Mouse (Mus musculus) adrenal gland (tissue): ENCODE results near the gene Fbln2.
"Not testable (repeated sequence)": the region's sequence is repeated elsewhere in the genome, so short reads cannot be mapped to it uniquely, and the experiment has no call there.

Experiments used
- intact Hi-C: fragments of 180-260 bp; cut with DNase I; formaldehyde crosslinking; loops from one replicate; pipeline ENCODE4 v1.15.1; 2025
- long read RNA-seq, 2 experiments: library from polyadenylated mRNA; unstranded; transcript quantifications; one replicate each; pipeline ENCODE4 v2.0.0; 2020; ENCODE audit warnings: borderline replicate concordance in 1 of 2; ENCODE audit not compliant: insufficient replicate concordance in 1 of 2

Gene Fbln2
- long read RNA-seq, experiment 1, partial matches to known transcripts: 0 of 1 reads
- long read RNA-seq, experiment 1, other reads (novel, unspliced or antisense): 1 of 1 reads
- long read RNA-seq, experiment 2, full-length matches to known transcripts: 2 of 3 reads
- long read RNA-seq, experiment 2, partial matches to known transcripts: 1 of 3 reads
- long read RNA-seq, experiment 2, other reads (novel, unspliced or antisense): 0 of 3 reads

DNA sequence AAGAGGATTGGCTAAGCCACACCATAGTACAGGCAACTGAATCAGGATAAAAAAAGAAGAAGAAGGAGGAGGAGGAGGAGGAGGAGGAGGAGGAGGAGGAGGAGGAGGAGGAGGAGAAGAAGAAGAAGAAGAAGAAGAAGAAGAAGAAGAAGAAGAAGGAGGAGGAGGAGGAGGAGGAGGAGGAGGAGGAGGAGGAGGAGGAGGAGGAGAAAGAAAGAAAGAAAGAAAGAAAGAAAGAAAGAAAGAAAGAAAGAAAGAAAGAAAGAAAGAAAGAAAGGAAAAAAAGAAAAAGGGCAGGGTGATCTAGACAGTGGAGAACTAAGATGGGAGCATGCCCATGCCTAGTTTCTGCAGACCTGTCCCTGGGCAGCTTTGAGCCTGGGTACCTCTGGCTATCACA, at the start of gene Fbln2:
Fbln2 (plus strand) TSS at position 301 of the 400 bp plus-strand sequence.
- intact Hi-C loops: not testable (repeated sequence)

DNA sequence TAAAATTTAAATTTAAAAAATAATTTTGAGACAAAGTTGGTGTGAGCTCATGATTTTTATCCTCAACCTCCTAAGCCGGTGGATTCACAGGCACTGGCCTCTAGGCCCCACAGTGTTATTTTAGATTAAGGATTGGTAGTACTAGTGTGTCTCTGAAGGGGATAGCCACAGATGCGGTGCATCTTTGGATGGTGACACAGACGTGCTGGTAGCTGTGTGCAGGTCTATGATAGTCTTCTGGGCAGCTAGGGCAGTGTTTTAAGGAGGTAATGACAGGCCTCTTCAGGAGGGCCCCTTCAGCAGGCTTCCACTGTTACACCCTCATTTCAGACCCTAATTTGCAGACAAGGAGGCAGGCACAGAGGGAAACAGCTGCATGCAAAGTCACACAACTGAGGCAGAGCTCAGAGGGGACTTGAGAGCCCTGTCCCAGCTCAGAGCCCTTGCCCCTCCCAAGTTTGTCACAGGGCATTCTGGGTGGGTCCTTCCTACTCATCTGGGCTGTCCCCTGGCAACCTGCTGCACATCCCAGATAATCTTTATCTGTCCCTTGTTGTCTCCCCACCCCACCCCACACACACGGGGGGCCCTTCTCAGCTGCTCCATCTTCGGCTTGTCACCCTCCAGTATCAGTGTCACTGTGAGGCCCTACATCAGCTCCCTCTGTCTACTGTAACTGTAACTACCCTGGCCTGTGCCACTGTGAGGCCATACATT, 48.9 kb upstream of the Fbln2 start:
- intact Hi-C loops: no loop called here

DNA sequence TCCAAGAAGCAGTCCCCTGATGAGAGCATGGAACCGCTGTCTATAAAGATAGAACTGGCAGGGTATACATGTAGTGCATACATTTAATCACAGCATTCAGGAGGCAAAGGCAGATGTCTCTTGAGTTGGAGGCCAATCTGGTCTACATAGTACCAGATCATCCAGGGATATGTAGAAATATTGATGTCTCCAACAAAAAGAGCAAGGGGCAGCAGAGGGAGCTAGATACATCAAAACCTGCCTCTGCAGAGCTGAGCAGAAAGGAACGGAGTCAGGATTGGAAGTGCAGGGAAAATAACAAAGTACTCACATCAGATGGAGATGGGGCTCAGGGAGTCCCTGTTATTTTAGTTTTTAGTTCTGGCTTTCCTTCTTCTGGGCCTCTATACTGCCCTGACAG, 47.7 kb upstream of the Fbln2 start:
- intact Hi-C loops: loop anchor here (2.0 kb wide), 1 partner anchor 116 kb away; no protein-coding TSS in a partner anchor

DNA sequence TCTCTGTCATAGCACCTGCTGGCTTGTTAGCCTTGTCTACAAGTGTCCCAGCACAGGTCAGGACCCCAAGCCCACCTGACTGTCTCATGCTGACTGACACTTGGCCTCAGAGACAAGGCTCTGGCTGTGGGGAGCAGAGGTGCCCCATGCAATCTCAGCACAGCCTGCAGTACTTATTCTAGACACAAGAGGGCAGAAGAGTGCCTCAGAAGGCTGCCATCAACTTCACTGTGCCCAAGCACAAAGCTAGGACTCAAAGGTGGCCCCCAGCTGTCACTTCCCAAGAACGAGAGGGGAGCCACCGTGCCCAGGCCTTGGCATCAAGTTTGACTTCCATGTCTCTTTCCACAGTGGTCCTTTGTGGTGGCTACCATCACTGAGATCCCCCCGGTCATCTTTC, 47.0 kb upstream of the Fbln2 start:
- intact Hi-C loops: loop anchor here (2.0 kb wide), 1 partner anchor 116 kb away; no protein-coding TSS in a partner anchor

DNA sequence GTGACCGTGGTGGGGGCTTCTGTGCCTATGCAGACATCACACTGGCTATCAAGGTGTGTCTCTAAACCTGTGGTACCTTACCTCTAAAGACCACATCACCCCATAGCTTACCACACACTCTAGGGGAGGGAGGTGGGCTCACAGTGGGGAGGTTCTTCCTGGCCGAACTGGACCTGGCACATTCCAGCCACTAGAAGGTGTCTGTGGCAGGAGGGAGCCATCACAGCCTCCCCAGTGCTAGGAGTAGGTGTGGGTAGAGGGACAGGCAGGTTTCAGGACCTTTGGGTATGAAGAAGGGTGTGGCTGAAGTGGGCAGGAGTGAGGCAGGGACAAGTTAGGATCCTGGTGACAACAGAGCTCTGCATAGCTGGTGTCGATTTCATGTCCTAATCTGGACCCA, 44.4 kb upstream of the Fbln2 start:
- intact Hi-C loops: no loop called here

DNA sequence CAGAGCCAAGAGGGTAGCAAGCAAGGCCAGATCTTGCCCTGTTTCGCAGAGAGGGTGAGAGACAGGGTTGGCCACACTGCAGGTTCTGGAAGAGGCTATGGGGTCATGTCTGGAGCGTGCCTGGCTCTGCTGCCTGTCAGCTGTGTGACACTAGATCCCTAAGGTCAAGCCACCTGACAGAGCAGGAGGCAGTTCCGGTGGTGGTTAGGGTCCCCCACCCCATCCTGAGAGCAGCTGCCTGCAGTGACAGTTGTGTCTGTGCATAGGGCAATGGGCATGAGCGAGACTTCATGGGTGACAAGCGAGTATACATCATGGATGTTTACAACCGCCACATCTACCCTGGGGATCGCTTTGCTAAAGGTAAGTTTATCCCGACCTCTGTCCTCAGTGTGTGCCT, 43.1 kb upstream of the Fbln2 start:
- intact Hi-C loops: no loop called here

DNA sequence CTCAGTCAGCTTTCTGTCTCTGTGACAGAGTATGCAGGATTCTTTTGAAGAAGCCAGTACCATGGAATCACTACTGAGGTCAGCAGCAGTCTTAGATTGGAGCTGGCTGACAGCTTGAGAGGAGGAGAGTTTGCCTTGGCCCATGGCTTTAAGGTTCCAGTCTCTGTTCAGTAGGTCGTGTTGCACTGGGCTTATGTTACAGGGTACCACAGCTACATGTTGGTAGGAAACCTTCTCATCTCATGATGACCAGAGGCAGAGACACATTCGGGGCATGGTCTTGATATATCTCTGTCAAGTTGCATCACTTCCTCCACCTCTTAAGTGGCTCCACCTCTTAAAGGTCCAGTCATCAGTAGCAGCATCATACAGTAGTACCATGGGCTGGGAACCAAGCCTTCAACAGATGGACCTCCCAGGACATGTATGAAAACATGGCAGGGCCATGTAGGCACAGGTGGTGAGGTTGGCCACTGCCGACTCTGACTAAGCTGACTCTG, 40.8 kb upstream of the Fbln2 start:
- intact Hi-C loops: loop anchor here (5.0 kb wide), 1 partner anchor 236 kb away; no protein-coding TSS in a partner anchor

DNA sequence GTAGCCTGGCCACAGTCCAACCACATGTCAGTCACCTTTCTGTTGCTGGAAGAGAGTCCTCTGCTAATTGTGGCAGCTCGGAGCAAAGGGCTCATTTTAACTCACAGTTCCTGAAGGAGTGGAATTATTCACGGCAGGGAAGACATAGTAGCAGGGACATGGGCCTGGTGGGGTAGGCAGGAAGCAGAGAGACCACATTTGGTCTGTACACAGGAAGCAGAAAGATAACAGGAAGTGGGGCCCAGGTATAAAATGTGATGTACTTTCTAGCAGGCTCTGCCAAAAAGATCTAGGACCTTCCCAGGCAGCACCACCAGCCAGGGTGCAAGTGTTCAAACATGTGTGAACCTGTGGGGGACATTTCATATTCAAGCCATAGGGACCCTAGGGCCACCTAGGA, 39.9 kb upstream of the Fbln2 start:
- intact Hi-C loops: loop anchor here (2.0 to 5.0 kb wide), 2 partner anchors 106 to 235 kb away; no protein-coding TSS in a partner anchor

DNA sequence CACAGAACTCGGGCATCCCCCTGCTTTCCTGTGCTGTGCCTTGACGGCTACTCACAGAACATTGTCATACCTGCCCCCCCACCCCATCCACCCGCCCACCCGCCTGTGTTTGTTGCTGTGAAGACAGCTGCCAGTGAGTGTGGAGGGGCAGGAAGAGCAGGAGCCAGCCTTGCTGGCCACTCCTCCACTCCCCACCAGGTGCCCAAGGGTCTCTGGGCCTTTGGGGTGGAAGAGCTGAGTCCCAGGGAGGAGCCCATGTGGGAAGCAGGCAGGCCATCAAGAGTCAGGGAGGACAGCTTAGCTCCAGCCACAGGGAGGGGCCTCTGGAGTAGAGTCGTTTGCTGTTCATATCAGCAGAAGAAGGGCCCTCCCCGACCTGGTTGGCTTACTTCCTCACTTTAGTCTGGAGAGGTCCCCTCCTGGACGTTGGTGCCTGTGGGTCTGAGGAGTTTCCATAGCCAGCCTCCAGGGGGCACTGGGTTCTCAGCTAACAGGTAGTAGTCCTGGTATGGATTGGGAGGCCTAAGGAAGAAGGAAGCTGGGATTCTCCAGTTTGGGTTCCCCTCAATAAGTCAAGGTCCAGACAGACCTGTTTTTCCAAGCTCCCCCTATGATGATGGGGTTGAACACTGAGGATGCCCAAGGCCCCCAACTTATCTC, 38.9 kb upstream of the Fbln2 start:
- intact Hi-C loops: loop anchor here (2.0 to 5.0 kb wide), 2 partner anchors 105 to 234 kb away; no protein-coding TSS in a partner anchor

DNA sequence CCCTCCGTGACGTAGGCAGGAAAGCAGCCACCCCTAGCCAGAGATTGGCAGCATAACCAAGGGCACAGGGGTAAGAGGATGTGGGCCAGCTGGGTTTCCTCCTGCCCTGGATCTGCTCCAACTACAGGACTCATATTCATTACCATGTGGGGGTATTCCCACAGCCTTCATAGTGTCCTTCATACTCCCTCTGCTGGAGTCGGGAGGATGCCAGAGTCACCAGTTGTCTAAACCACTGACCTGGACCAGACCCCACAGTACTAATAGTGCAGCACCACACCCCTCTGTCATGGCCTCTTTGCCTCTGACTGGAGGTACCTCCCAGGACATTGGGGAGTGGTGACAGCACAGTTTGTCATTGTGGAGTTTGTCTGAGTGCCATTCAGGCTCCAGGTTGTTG, 38.0 kb upstream of the Fbln2 start:
- intact Hi-C loops: loop anchor here (5.0 kb wide), 1 partner anchor 233 kb away; no protein-coding TSS in a partner anchor

DNA sequence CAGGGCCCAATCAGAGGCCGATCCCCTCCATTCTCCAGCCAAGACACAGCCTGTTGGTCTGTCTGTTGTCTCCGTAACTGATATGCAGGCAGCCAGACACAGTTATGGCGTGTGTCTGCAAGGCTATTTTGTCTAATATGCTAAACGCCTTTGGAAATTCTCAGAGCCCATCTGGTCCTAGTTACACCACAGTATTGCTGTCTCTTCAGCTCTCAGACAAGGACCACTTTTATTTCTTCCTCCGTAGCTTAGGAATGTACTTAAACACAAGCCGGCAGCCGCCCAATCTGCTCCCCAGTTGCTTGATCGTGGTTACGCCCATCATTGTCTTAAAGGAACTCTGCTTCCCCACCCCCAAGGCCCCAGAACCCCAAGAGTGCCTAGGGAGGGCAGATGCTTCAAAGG, 31.5 kb upstream of the Fbln2 start:
- intact Hi-C loops: loop anchor here (5.0 kb wide), 1 partner anchor 222 kb away; no protein-coding TSS in a partner anchor

DNA sequence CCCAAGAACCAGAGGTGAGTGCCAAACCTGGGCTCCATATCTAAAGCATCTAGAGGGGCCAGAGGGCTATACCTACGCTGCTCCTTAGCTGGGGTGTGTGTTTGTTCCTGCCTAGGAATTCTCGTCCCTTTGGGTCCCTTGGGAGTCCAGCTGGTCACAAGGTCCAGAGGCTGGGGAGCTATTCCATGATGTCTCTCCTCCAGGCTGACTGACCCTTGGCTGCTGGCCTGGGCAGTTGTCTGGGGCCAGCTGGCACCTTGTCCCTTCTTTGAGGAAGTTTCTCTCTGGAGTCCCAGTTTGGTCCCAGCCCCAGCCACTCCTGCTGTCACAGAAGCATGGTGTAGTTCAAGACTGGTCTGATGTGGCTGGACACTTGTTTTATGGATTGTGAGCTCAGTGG, 30.9 kb upstream of the Fbln2 start:
- intact Hi-C loops: loop anchor here (5.0 kb wide), 1 partner anchor 221 kb away; no protein-coding TSS in a partner anchor

DNA sequence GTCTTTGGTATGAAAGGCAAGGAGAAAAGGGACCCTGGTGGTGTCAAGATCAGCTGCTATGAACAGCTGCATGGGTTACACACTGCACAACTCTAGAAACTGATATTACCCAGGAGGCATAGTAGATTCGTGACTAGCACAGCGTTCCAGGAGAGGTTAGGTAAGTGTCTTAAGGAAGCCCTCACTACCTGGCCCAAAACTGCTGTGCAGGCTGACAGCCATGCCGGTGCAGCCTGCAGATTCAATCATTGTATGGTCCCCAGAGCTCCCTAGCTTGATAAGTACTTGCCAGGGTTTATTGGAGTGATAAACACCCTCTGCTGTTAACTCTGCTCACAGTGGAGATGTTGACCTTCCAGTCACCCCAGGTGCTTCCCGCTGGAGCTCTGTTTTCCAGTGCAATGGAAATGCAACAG, 30.2 kb upstream of the Fbln2 start:
- intact Hi-C loops: loop anchor here (5.0 kb wide), 1 partner anchor 220 kb away; no protein-coding TSS in a partner anchor

DNA sequence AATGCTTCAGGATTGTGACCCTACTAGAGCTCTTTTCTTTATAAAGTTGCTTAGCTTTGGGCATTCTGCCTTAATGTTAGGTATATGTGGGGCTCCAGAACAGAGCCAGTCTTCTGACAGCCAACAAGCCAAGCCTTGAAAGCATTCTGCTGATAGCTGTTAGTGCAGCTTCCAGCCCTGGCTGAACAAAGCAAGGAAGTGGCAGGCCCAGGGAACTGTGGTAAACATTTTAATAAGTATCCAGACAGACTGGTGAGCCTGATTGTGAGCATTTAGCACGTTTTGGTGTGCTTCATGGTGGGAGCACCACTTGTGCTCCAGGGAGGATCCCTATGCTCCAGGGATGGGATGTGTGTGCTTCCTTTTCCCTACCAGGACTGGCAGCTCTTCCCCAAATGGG, 29.2 kb upstream of the Fbln2 start:
- intact Hi-C loops: loop anchor here (5.0 kb wide), 1 partner anchor 219 kb away; no protein-coding TSS in a partner anchor

DNA sequence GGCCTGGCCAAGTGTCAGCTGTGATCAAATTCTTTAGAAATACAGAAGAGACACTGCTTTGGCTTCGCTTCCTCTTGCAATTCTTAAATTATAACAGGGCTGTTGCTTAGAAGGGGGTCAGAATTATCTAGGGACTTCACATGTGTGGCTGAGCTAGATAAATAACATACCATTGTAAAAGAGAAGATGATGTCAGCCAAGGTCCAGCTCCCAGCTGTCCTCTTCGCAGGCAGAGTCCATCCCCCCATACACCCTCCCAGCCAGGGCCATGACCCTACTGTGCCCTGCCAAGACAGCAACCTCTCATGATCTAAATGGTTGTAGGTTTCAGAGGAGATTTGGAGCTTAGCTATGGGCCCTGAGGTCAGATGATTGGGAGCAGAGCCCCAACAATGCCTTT, 28.3 kb upstream of the Fbln2 start:
- intact Hi-C loops: loop anchor here (5.0 kb wide), 1 partner anchor 218 kb away; no protein-coding TSS in a partner anchor

DNA sequence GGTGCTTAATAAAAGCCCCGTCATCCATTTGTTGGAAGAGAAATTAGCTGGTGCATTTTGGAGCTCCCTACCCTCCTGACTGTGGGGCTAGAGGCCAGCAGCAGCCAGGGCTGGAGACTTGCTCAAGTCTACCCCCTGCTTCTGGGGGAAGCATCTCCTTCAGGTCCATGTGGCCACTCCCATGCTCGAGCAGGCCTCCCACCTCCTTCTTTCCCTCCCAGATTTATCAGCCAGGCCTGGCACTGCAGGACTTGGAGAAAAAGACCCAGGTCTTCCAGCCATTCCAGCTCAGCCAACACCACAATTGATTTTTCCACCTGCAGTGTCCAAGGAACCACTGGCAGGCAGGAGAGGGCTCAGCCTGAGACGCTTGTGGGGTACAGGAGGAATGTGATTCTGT, 27.5 kb upstream of the Fbln2 start:
- intact Hi-C loops: loop anchor here (5.0 kb wide), 1 partner anchor 218 kb away; no protein-coding TSS in a partner anchor

DNA sequence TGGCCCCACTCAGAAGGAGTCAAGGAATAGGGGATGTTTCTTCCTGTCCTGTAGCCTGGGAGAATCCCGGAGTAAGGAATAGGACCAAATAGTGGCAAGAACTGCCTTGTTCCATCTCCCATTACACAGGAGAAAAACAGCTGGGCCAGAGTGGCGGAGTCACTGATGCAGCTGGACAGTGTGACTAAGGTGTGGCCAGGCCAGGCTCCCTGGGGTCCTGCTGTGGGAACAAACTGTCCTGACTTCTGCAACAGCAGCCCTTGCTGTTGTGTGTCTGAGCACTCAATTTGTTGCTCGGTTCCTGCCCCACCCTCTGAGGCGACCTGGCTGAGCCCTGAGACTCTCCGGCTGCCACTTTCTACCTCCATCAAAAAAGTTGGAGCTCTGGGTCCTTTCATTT, 26.8 kb upstream of the Fbln2 start:
- intact Hi-C loops: no loop called here

DNA sequence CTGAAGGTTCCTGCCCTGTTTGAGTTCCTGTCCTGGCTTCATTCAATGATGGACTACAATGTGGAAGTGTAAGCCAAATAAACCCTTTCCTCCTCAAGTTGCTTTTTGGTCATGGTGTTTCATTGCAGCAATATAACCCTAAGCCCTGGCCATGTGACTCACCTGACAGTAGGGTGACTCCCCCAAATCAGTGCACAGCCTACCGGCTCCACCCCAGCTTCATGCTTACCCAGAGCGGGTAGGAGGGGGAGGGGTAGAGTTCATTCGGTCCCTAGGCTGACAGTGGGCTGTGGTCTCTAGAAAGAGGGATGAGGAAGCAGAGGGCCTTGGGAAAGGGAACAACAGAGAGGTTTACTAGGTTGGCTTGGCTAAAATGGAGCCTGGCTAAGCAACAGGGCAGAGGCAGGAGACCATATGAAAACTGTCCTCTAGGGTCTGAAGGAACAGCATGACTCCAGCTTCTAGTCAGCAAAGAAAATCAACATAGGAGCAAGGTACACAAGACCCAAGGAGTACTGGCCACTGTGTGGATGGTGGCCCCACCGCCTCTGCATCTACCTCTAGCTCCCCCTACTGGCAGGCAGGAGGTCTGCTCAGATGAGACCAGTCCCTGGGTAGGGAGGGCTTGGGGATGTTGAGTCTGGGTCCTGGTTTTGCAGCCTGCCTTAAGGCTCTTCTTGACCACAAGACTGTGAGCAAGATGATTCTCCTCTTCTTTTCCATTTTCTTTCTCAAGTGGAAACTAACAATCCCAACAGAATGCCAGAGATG, 25.9 kb upstream of the Fbln2 start:
- intact Hi-C loops: no loop called here

DNA sequence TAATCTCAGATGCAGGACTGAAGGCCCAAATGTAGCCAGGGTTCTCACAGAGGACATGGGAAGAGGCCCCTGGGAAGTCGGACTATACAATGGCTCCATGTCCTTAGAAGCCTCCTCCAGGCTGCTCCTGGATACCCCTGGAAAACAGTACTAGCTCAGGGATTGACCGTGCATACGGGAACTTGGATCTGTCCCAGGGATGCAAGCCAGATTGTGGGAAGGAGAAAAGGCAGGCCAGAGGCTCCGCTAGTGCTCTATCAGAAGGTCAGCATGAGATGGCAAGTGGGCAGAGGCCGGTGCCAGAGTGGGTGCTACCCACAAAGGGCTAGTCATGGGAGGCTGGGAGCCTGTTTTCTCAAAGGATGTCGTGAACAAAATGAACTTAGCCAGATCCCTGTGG, 25.3 kb upstream of the Fbln2 start:
- intact Hi-C loops: no loop called here

DNA sequence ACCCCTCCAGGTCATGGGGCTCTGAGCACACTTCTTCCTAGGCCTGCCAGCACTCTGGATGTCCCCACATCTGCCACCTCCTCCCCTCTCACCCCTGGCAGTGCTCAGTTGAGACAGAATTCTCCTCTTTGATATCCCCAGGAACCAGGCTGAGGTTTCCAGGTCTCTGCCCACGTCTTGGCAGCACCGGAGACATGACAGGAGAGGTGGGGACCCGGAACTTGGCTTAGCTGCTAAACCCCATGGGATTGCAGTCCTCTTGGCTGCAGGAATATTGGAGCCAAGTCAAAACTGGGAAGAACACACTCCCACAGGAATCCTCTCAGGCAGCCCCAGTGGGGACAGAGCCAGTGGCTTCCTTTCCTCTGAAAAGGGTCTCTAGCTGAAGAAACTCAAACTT, 24.4 kb upstream of the Fbln2 start:
- intact Hi-C loops: no loop called here

DNA sequence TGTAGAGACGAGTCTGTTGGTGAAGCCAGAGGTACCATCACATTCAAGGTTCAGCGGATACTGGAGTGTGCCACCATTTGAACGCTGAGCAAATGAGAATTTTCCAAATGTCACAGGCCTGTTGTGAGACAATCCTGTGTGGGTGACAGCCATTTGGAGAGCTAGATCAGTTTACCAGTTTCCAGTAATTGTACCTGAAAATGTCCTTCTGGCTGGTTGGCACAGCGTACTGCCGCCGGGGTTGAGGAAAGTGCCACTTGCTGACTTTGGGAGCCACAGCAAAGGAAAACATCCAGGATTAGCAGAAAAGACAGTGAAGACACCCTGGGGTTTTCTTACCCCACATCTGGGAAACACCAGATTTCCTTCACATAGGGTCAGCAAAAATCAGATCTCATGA, 22.3 kb upstream of the Fbln2 start:
- intact Hi-C loops: no loop called here
